Mouse (Mus musculus) sigmoid colon, adult 10 weeks (tissue): ENCODE measurements around the gene Atxn7. TPM values are rescaled to one million over a fixed set of nuclear protein-coding genes. Genes with fewer than 3 reads are reported as not detected.

Experiments used
- polyA plus RNA-seq: library from polyadenylated mRNA; stranded (reverse); fragments of 350-450 nt; fragmentation: Illumina TruSeq; extraction: RNeasy Lipid Tissue Mini Kit (QIAGEN cat#74804); gene quantifications from one replicate; pipeline ENCODE4 v1.2.3, GENCODE M21; 2014; ENCODE audit warnings: low read depth, low replicate concordance

Atxn7 gene
- polyA plus RNA-seq = 40.3 TPM

GRCm38 (mm10) chr14:13961401-13962112, at the start of gene Atxn7, which contains the start of gene Thoc7:
Atxn7 (plus strand) TSS chr14:13961440.
Thoc7 (minus strand) TSS chr14:13961852.

DNA sequence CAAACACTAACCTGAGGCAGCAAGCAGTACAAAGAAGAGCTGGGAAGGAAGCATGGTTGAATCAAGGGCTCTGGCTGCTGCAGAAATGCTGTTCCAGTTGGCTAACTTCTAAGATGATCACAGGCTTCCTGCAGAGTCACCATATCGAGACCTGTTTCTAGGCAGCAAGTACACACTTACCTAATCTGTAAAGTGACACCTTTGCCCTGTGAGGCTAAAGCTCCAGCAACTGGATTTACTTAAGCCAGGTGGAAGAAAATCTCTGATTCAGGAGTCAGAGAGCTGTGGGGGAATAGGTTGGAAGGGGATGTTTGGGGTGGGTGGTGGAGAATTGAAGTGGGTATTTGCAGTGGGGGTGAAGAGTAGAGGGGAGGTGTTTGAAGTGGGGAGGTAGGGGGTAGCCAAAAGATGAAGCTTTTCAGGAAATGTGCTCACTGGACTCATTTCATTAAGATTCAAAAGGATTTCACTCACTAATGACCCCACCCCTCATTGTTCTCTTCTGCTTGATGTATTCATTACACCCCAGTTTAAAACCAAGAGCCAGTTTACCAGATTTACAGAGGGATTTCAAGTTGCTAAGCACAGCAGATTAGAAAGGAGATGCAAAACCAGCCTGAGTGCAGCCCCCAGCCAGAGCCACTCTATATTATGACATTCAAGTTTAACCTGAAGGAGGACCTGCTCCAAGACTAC, 46.7 kb upstream of the Atxn7 start, which contains the start of gene Gm281:
Gene Gm281 (minus strand): TSS at position 92 of the 696 bp plus-strand sequence.

GRCm38 (mm10) chr14:14120230-14121096, 159.2 kb downstream of the Atxn7 start, which contains the start of gene Psmd6:
Psmd6 (minus strand) TSS chr14:14120984.

Other genes starting within 250 kb of the Atxn7 start
- 0.13 TPM for gene Gm281, start 47.0 kb upstream of the Atxn7 start, polyA plus RNA-seq
- 601 TPM for gene Thoc7, start 412 bp downstream of the Atxn7 start, polyA plus RNA-seq
- gene Psmd6, start 159.5 kb downstream of the Atxn7 start, polyA plus RNA-seq = 121 TPM
- gene Olfr720, start 225.4 kb downstream of the Atxn7 start, polyA plus RNA-seq = not detected